Mouse (Mus musculus) natural killer cell, adult 2 months (primary cell): ENCODE measurements around the gene Rnf130.
"Not testable (repeated sequence)": the region's sequence is repeated elsewhere in the genome, so short reads cannot be mapped to it uniquely, and the experiment has no call there.

Experiments used
- DNase-seq, 2 experiments: peaks; one replicate each; pipeline ENCODE4 v3.0.0; 2022; ENCODE audit warnings: low spot score in 2 of 2

Gene Rnf130

GRCm38 (mm10) chr11:50086211-50086610 lies 61.1 kb downstream of the Rnf130 start:
- no peak for DNase-seq

- no peak for DNase-seq
Measured at GRCm38 (mm10) chr11:50089840-50090239, 64.7 kb downstream of the Rnf130 start.

GRCm38 (mm10) chr11:50090982-50091675 lies 66.0 kb downstream of the Rnf130 start:
- DNase-seq = no peak

- no peak for DNase-seq
Measured at GRCm38 (mm10) chr11:50091681-50092080, 66.5 kb downstream of the Rnf130 start.

- DNase-seq = no peak
Measured at GRCm38 (mm10) chr11:50095661-50096060, 70.5 kb downstream of the Rnf130 start.

- no peak for DNase-seq
Measured at GRCm38 (mm10) chr11:50097091-50097490, 71.9 kb downstream of the Rnf130 start.

- no peak for DNase-seq
Measured at GRCm38 (mm10) chr11:50098961-50099481, 73.9 kb downstream of the Rnf130 start.

- DNase-seq = no peak
Measured at GRCm38 (mm10) chr11:50099692-50100091, 74.5 kb downstream of the Rnf130 start.

GRCm38 (mm10) chr11:50100548-50101307 lies 75.6 kb downstream of the Rnf130 start:
- no peak for DNase-seq

GRCm38 (mm10) chr11:50101962-50102361 lies 76.8 kb downstream of the Rnf130 start:
- not testable (repeated sequence) for DNase-seq

- DNase-seq = no peak
Measured at GRCm38 (mm10) chr11:50104016-50104415, 78.9 kb downstream of the Rnf130 start.

- DNase-seq = peak; percentile 5 to 32
Measured at GRCm38 (mm10) chr11:50105237-50105636, 80.1 kb downstream of the Rnf130 start.

GRCm38 (mm10) chr11:50106024-50106423 lies 80.9 kb downstream of the Rnf130 start:
- no peak for DNase-seq

GRCm38 (mm10) chr11:50108823-50109244 lies 83.7 kb downstream of the Rnf130 start:
- DNase-seq = peak; percentile 20 to 42

- peak; percentile 81 to 86 for DNase-seq
Measured at GRCm38 (mm10) chr11:50114329-50114728, 89.2 kb downstream of the Rnf130 start.

GRCm38 (mm10) chr11:50122631-50123081 lies 97.5 kb downstream of the Rnf130 start:
- DNase-seq = no peak

GRCm38 (mm10) chr11:50127781-50128180 lies 102.6 kb downstream of the Rnf130 start:
- DNase-seq = no peak

- DNase-seq = peak; percentile 86 to 90
Measured at GRCm38 (mm10) chr11:50130811-50131766, 105.9 kb downstream of the Rnf130 start, which contains the start of gene Tbc1d9b. TSS of gene Tbc1d9b (plus strand) at chr11:50131396.

- DNase-seq = peak; percentile 5 to 19
Measured at GRCm38 (mm10) chr11:50131801-50132201, 106.7 kb downstream of the Rnf130 start.

- DNase-seq = no peak
Measured at GRCm38 (mm10) chr11:50132265-50132664, 107.1 kb downstream of the Rnf130 start.

- DNase-seq = peak; percentile 23 to 61
Measured at GRCm38 (mm10) chr11:50134136-50134859, 109.2 kb downstream of the Rnf130 start.
